Mouse (Mus musculus): ENCODE data around the gene Aph1b. TPM values are rescaled to one million over a fixed set of nuclear protein-coding genes. Genes with fewer than 3 reads are reported as not detected.
A peak's percentile ranks its signal among the peaks of the same experiment; 100 is the strongest.
"Not testable (repeated sequence)": the region's sequence is repeated elsewhere in the genome, so short reads cannot be mapped to it uniquely, and the experiment has no call there.

The Aph1b gene
- polyA plus RNA-seq (2012), result 0.01 TPM in 1 of 2 replicates, not detected in the other

- Histone ChIP-seq H3K4me1 (ENCODE audit: control insufficient read depth) (peaks cover 27% of the 10 kb centered on the region), H3K4me3 (replicated peaks) (peak within 1 kb of the TSS; percentile 81), H3K9me3 (ENCODE audit: control insufficient read depth, low read length) (no peaks in the 10 kb centered on the region), H3K36me3 (ENCODE audit: control insufficient read depth) (no peaks in the 10 kb centered on the region), H3K27me3 (ENCODE audit: control insufficient read depth) (peaks cover 31% of the 10 kb centered on the region)
- TF ChIP-seq GATA1 (IDR thresholded peaks at IDR 0.05; ENCODE audit: low read length) (no peak), TAL1 (IDR thresholded peaks at IDR 0.05; ENCODE audit: low read length) (no peak)
These were observed at the start of gene Aph1b for GRCm38 (mm10) chr9:66795464-66796324. Gene Aph1b, minus strand, starts transcription at chr9:66795490.

- TF ChIP-seq GATA1 (IDR thresholded peaks at IDR 0.05; ENCODE audit: low read length), result no peak
- TF ChIP-seq TAL1 (IDR thresholded peaks at IDR 0.05; ENCODE audit: low read length), result no peak
- Histone ChIP-seq H3K36me3 (ENCODE audit: control insufficient read depth) (peaks cover 19% of the 10 kb centered on the region), H3K9me3 (ENCODE audit: control insufficient read depth, low read length) (no peaks in the 10 kb centered on the region), H3K4me1 (ENCODE audit: control insufficient read depth) (peaks cover 24% of the 10 kb centered on the region), H3K27me3 (ENCODE audit: control insufficient read depth) (peaks cover 2% of the 10 kb centered on the region; the same call in 1 of the 2 replicates), H3K4me3 (replicated peaks) (peak overlapping the region; percentile 72)
These were observed 39.8 kb upstream of the Aph1b start for GRCm38 (mm10) chr9:66835097-66835480.

GRCm38 (mm10) chr9:66834318-66835096 lies 39.2 kb upstream of the Aph1b start, which contains the start of gene Aph1c:
Gene Aph1c, minus strand, starts transcription at chr9:66834726.
- peak within 1 kb of the TSS; percentile 72 for H3K4me3 ChIP-seq (replicated peaks)
- peaks cover 2% of the 10 kb centered on the region; the same call in 1 of the 2 replicates for H3K27me3 ChIP-seq (ENCODE audit: control insufficient read depth)
- peaks cover 25% of the 10 kb centered on the region for H3K4me1 ChIP-seq (ENCODE audit: control insufficient read depth)
- peaks cover 14% of the 10 kb centered on the region for H3K36me3 ChIP-seq (ENCODE audit: control insufficient read depth)
- TF ChIP-seq TAL1 (IDR thresholded peaks at IDR 0.05; ENCODE audit: low read length) (no peak), GATA1 (IDR thresholded peaks at IDR 0.05; ENCODE audit: low read length) (no peak)
- H3K9me3 ChIP-seq (ENCODE audit: control insufficient read depth, low read length), result no peaks in the 10 kb centered on the region

- peaks cover 7% of the 10 kb centered on the region for H3K36me3 ChIP-seq (ENCODE audit: control insufficient read depth)
- peak overlapping the region; percentile 72 for H3K4me3 ChIP-seq (replicated peaks)
- no peaks in the 10 kb centered on the region for H3K9me3 ChIP-seq (ENCODE audit: control insufficient read depth, low read length)
- TF ChIP-seq TAL1 (IDR thresholded peaks at IDR 0.05; ENCODE audit: low read length) (no peak), GATA1 (IDR thresholded peaks at IDR 0.05; ENCODE audit: low read length) (no peak)
- H3K4me1 ChIP-seq (ENCODE audit: control insufficient read depth), result peaks cover 25% of the 10 kb centered on the region
- peaks cover 2% of the 10 kb centered on the region; the same call in 1 of the 2 replicates for H3K27me3 ChIP-seq (ENCODE audit: control insufficient read depth)
These were observed 38.6 kb upstream of the Aph1b start for GRCm38 (mm10) chr9:66833851-66834250.

- Histone ChIP-seq H3K9me3 (ENCODE audit: control insufficient read depth, low read length) (no peaks in the 10 kb centered on the region), H3K4me3 (replicated peaks) (no peak overlapping the region), H3K36me3 (ENCODE audit: control insufficient read depth) (no peaks in the 10 kb centered on the region; the same call in 1 of the 2 replicates), H3K27me3 (ENCODE audit: control insufficient read depth) (peaks cover 4% of the 10 kb centered on the region; the same call in 1 of the 2 replicates), H3K4me1 (ENCODE audit: control insufficient read depth) (peaks cover 25% of the 10 kb centered on the region)
- no peak for TF ChIP-seq GATA1 (IDR thresholded peaks at IDR 0.05; ENCODE audit: low read length)
- no peak for TF ChIP-seq TAL1 (IDR thresholded peaks at IDR 0.05; ENCODE audit: low read length)
These were observed 37.1 kb upstream of the Aph1b start for GRCm38 (mm10) chr9:66832366-66832908.

GRCm38 (mm10) chr9:66825990-66826389 lies 30.7 kb upstream of the Aph1b start:
- Histone ChIP-seq H3K4me1 (ENCODE audit: control insufficient read depth) (peaks cover 2% of the 10 kb centered on the region), H3K36me3 (ENCODE audit: control insufficient read depth) (no peaks in the 10 kb centered on the region), H3K9me3 (ENCODE audit: control insufficient read depth, low read length) (no peaks in the 10 kb centered on the region), H3K27me3 (ENCODE audit: control insufficient read depth) (peaks cover 2% of the 10 kb centered on the region; the same call in 1 of the 2 replicates), H3K4me3 (replicated peaks) (no peak overlapping the region)
- TF ChIP-seq GATA1 (IDR thresholded peaks at IDR 0.05; ENCODE audit: low read length) (no peak), TAL1 (IDR thresholded peaks at IDR 0.05; ENCODE audit: low read length) (no peak)

GRCm38 (mm10) chr9:66822255-66822654 lies 27.0 kb upstream of the Aph1b start:
- H3K4me1 ChIP-seq (ENCODE audit: control insufficient read depth); H3K36me3 ChIP-seq (ENCODE audit: control insufficient read depth); H3K4me3 ChIP-seq (replicated peaks); H3K27me3 ChIP-seq (ENCODE audit: control insufficient read depth); H3K9me3 ChIP-seq (ENCODE audit: control insufficient read depth, low read length): not testable (repeated sequence)

GRCm38 (mm10) chr9:66820996-66821395 lies 25.7 kb upstream of the Aph1b start:
- no peaks in the 10 kb centered on the region for H3K36me3 ChIP-seq (ENCODE audit: control insufficient read depth)
- H3K4me3 ChIP-seq (replicated peaks), result no peak overlapping the region
- no peaks in the 10 kb centered on the region for H3K27me3 ChIP-seq (ENCODE audit: control insufficient read depth)
- no peaks in the 10 kb centered on the region for H3K9me3 ChIP-seq (ENCODE audit: control insufficient read depth, low read length)
- no peaks in the 10 kb centered on the region for H3K4me1 ChIP-seq (ENCODE audit: control insufficient read depth)
- no peak for TF ChIP-seq TAL1 (IDR thresholded peaks at IDR 0.05; ENCODE audit: low read length)
- no peak for TF ChIP-seq GATA1 (IDR thresholded peaks at IDR 0.05; ENCODE audit: low read length)

GRCm38 (mm10) chr9:66813392-66813791 lies 18.1 kb upstream of the Aph1b start:
- H3K9me3 ChIP-seq (ENCODE audit: control insufficient read depth, low read length), result no peaks in the 10 kb centered on the region
- H3K4me1 ChIP-seq (ENCODE audit: control insufficient read depth), result no peaks in the 10 kb centered on the region
- no peaks in the 10 kb centered on the region for H3K36me3 ChIP-seq (ENCODE audit: control insufficient read depth)
- H3K27me3 ChIP-seq (ENCODE audit: control insufficient read depth), result peaks cover 6% of the 10 kb centered on the region
- TF ChIP-seq TAL1 (IDR thresholded peaks at IDR 0.05; ENCODE audit: low read length) (no peak), GATA1 (IDR thresholded peaks at IDR 0.05; ENCODE audit: low read length) (no peak)
- H3K4me3 ChIP-seq (replicated peaks), result no peak overlapping the region

- H3K9me3 ChIP-seq (ENCODE audit: control insufficient read depth, low read length); H3K36me3 ChIP-seq (ENCODE audit: control insufficient read depth); H3K4me3 ChIP-seq (replicated peaks); H3K4me1 ChIP-seq (ENCODE audit: control insufficient read depth): not testable (repeated sequence)
- peaks cover 69% of the 10 kb centered on the region for H3K27me3 ChIP-seq (ENCODE audit: control insufficient read depth)
These were observed 10.7 kb upstream of the Aph1b start for GRCm38 (mm10) chr9:66805951-66806350.
